Mouse (Mus musculus) testis, adult 2 months (tissue): Measurements from ENCODE around the gene Fry.

ENCODE experiments used
- CTCF ChIP-seq: fragments of 200-500 bp; IDR thresholded peaks from 2 replicates; pipeline ENCODE4 v1.5.1; 2012; ENCODE audit warnings: low read depth, mild to moderate bottlenecking, inconsistent platforms, low read length, moderate library complexity; ENCODE audit not compliant: control insufficient read depth, insufficient read depth, insufficient replicate concordance
- POLR2A ChIP-seq: fragments of 200-500 bp; IDR thresholded peaks from 2 replicates; pipeline ENCODE4 v1.6.1; 2012; ENCODE audit warnings: low read depth, mild to moderate bottlenecking, inconsistent platforms, low read length, moderate library complexity; ENCODE audit not compliant: control insufficient read depth

DNA sequence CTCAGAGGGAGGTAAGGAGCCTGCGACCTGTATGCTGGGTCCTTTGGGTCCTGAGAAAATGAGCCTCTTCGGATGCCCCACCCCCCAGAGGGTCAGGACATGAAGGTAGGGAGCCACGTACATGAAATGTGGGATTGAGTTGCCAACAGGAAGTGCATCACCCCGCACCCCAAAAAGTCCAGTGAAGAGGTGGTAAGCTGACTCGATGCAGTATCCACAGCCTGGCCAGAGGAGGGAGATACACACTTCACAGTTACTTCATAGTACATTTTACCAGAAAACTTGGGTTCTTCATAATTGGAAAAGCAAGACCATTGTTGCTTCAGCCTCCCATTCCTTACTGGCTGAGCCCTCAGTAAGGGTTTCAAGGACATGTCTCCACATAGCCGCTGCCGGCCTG, 266.8 kb downstream of the Fry start:
- TF ChIP-seq CTCF (no peak), POLR2A (no peak)
